ENCODE assay signal across 30 mouse cellular contexts in genomic region chr4:12356992-12357634, GRCm38 (mm10).
A peak's percentile ranks its signal among the peaks of the same experiment; 100 is the strongest.
DNase-seq lines count a peak whose midpoint lies in the region; ATAC-seq and TF ChIP-seq lines count a peak whose summit lies in the region.
"Had no signal": no experiment of that assay in that cellular context is flagged by ENCODE, and none has a peak within 500 bp of the region (broad histone marks: within the 10 kb centered on the region; RNA-seq: fewer than 3 reads in every experiment).

No protein-coding gene starts in this region.

- no peaks in the 10 kb centered on the region for H3K36me3 ChIP-seq in hindbrain, embryonic 12.5 days
- no peaks in the 10 kb centered on the region for H3K36me3 ChIP-seq in hindbrain, embryonic 11.5 days (ENCODE audit: control insufficient read depth, insufficient read depth, low read length)
- H3K36me3 ChIP-seq in neural tube, embryonic 13.5 days = no peaks in the 10 kb centered on the region
- H3K36me3 ChIP-seq in liver, postnatal 0 days (replicated peaks; ENCODE audit: insufficient read depth, low read length) = no peaks in the 10 kb centered on the region
- H3K36me3 ChIP-seq: embryonic facial prominence, embryonic 10.5 days; embryonic facial prominence, embryonic 13.5 days; forebrain, embryonic 12.5 days; forebrain, embryonic 15.5 days; G1E; heart, embryonic 12.5 days; heart, embryonic 15.5 days; hindbrain, embryonic 10.5 days had no signal

- no peak overlapping the region for H3K4me2 ChIP-seq in hindbrain, embryonic 12.5 days (replicated peaks)
- H3K4me2 ChIP-seq in hindbrain, embryonic 11.5 days (replicated peaks; ENCODE audit: low read depth, low read length) = no peak overlapping the region
- H3K4me2 ChIP-seq in neural tube, embryonic 13.5 days = no peak overlapping the region
- no peak overlapping the region for H3K4me2 ChIP-seq in liver, postnatal 0 days (ENCODE audit: low read depth, low read length)
- H3K4me2 ChIP-seq: embryonic facial prominence, embryonic 13.5 days; forebrain, embryonic 12.5 days; forebrain, embryonic 15.5 days; heart, embryonic 12.5 days; heart, embryonic 15.5 days had no signal

- no peak for TF ChIP-seq CTCF in brain, embryonic 14.5 days (IDR thresholded peaks at IDR 0.05; ENCODE audit: borderline replicate concordance, extremely low read depth, insufficient read depth, insufficient read length)
- TF ChIP-seq CTCF in cerebellum, adult 2 months (IDR thresholded peaks at IDR 0.05; ENCODE audit: borderline replicate concordance, insufficient read depth, low read depth, low read length) = no peak
- TF ChIP-seq CTCF in liver, postnatal 0 days (IDR thresholded peaks at IDR 0.05; ENCODE audit: low read depth) = no peak

- no peak for TF ChIP-seq EP300 in liver, postnatal 0 days (IDR thresholded peaks at IDR 0.05; ENCODE audit: low read depth)

- H3K9ac ChIP-seq in hindbrain, embryonic 12.5 days = no peak overlapping the region
- H3K9ac ChIP-seq in hindbrain, embryonic 11.5 days (ENCODE audit: low read depth, low read length) = no peak overlapping the region
- H3K9ac ChIP-seq in neural tube, embryonic 13.5 days = no peak overlapping the region
- no peak overlapping the region for H3K9ac ChIP-seq in liver, postnatal 0 days (replicated peaks)
- H3K9ac ChIP-seq: embryonic facial prominence, embryonic 13.5 days; forebrain, embryonic 12.5 days; forebrain, embryonic 15.5 days; heart, embryonic 12.5 days; heart, embryonic 15.5 days had no signal

- no peak for TF ChIP-seq POLR2A in brain, embryonic 14.5 days (IDR thresholded peaks at IDR 0.05; ENCODE audit: borderline replicate concordance, extremely low read depth, insufficient read depth, insufficient read length, poor library complexity, severe bottlenecking)
- no peak for TF ChIP-seq POLR2A in cerebellum, adult 2 months (IDR thresholded peaks at IDR 0.05; ENCODE audit: borderline replicate concordance, insufficient read depth, low read length)

- no peak overlapping the region for H3K27ac ChIP-seq in hindbrain, embryonic 12.5 days
- no peak overlapping the region for H3K27ac ChIP-seq in hindbrain, embryonic 11.5 days (ENCODE audit: low read depth, low read length)
- H3K27ac ChIP-seq in neural tube, embryonic 13.5 days (replicated peaks) = peak overlapping the region; percentile 52; the same call in 1 of the 2 replicates
- H3K27ac ChIP-seq in cerebellum, adult 2 months (ENCODE audit: insufficient read depth, low read length) = no peak overlapping the region
- H3K27ac ChIP-seq in liver, postnatal 0 days (ENCODE audit: low read depth) = no peak overlapping the region
- H3K27ac ChIP-seq: embryonic facial prominence, embryonic 10.5 days; embryonic facial prominence, embryonic 13.5 days; forebrain, embryonic 12.5 days; forebrain, embryonic 15.5 days; heart, embryonic 15.5 days; hindbrain, embryonic 10.5 days; hindbrain, postnatal 0 days had no signal

- H3K27me3 ChIP-seq in hindbrain, embryonic 12.5 days = no peaks in the 10 kb centered on the region
- H3K27me3 ChIP-seq in hindbrain, embryonic 11.5 days (ENCODE audit: control insufficient read depth, insufficient read depth, low read length) = no peaks in the 10 kb centered on the region
- no peaks in the 10 kb centered on the region for H3K27me3 ChIP-seq in neural tube, embryonic 13.5 days
- H3K27me3 ChIP-seq in cerebellum, adult 2 months (ENCODE audit: control insufficient read depth, insufficient read depth, low read length) = no peaks in the 10 kb centered on the region
- no peaks in the 10 kb centered on the region for H3K27me3 ChIP-seq in liver, postnatal 0 days (ENCODE audit: insufficient read depth, low read length)
- H3K27me3 ChIP-seq: CH12.LX; embryonic facial prominence, embryonic 13.5 days; forebrain, embryonic 12.5 days; forebrain, embryonic 15.5 days; heart, embryonic 12.5 days; heart, embryonic 15.5 days; Patski had no signal

- H3K9me3 ChIP-seq in hindbrain, embryonic 12.5 days (replicated peaks) = no peaks in the 10 kb centered on the region
- no peaks in the 10 kb centered on the region for H3K9me3 ChIP-seq in hindbrain, embryonic 11.5 days (ENCODE audit: control insufficient read depth, low read length)
- no peaks in the 10 kb centered on the region for H3K9me3 ChIP-seq in neural tube, embryonic 13.5 days
- no peaks in the 10 kb centered on the region for H3K9me3 ChIP-seq in liver, postnatal 0 days (ENCODE audit: low read length)
- H3K9me3 ChIP-seq: embryonic facial prominence, embryonic 10.5 days; embryonic facial prominence, embryonic 13.5 days; forebrain, embryonic 12.5 days; forebrain, embryonic 15.5 days; G1E; heart, embryonic 12.5 days; heart, embryonic 15.5 days; hindbrain, embryonic 10.5 days had no signal

- H3K4me1 ChIP-seq in hindbrain, embryonic 12.5 days = no peaks in the 10 kb centered on the region
- no peaks in the 10 kb centered on the region for H3K4me1 ChIP-seq in hindbrain, embryonic 11.5 days (replicated peaks; ENCODE audit: control insufficient read depth, insufficient read depth, low read length)
- no peaks in the 10 kb centered on the region for H3K4me1 ChIP-seq in neural tube, embryonic 13.5 days (replicated peaks)
- no peaks in the 10 kb centered on the region for H3K4me1 ChIP-seq in cerebellum, adult 2 months (ENCODE audit: control insufficient read depth, insufficient read depth, low read length)
- no peaks in the 10 kb centered on the region for H3K4me1 ChIP-seq in liver, postnatal 0 days (ENCODE audit: insufficient read depth)
- H3K4me1 ChIP-seq: embryonic facial prominence, embryonic 10.5 days; embryonic facial prominence, embryonic 13.5 days; forebrain, embryonic 12.5 days; heart, embryonic 12.5 days; heart, embryonic 15.5 days had no signal

- WGBS in hindbrain, embryonic 12.5 days = 38% methylated on average over 2 of the region's 2 CpGs
- WGBS in hindbrain, embryonic 11.5 days = 43% methylated on average over 2 of the region's 2 CpGs
- 15% methylated on average over 2 of the region's 2 CpGs for WGBS in neural tube, embryonic 13.5 days
- 70% methylated on average over 2 of the region's 2 CpGs for WGBS in cerebellum, adult 2 months
- WGBS in liver, postnatal 0 days (ENCODE audit: insufficient replicate concordance) = 69% methylated on average over 2 of the region's 2 CpGs

- ATAC-seq in hindbrain, embryonic 12.5 days (ENCODE audit: low FRiP score) = 0 out of 2 replicates have a peak, but pooled peaks have one; percentile 46
- ATAC-seq in hindbrain, embryonic 11.5 days (ENCODE audit: low FRiP score) = no peak
- ATAC-seq in neural tube, embryonic 13.5 days (ENCODE audit: low read depth) = peak; percentile 82
- ATAC-seq in liver, postnatal 0 days = no peak
- ATAC-seq: forebrain, embryonic 15.5 days; hindbrain, postnatal 0 days; inflammation-experienced regulatory T-cells, adult 6 months; intestine, embryonic 16.5 days; Patski had no signal

- no peak for DNase-seq in hindbrain, embryonic 11.5 days (ENCODE audit: low spot score)
- DNase-seq in brain, embryonic 14.5 days (ENCODE audit: low read depth) = peak; percentile 28
- no peak for DNase-seq in cerebellum, adult 2 months
- no peak for DNase-seq in liver, postnatal 0 days
- DNase-seq: adrenal gland, postnatal 10 days; adrenal gland, postnatal 36 days; B cell, adult 2 months; cerebellum, adult 11 months; cerebellum, adult 9-10 months; cerebellum, postnatal 14 days; gastrocnemius, postnatal 25 days; heart, adult 18-20 months; heart, postnatal 10 days; heart, postnatal 36 days had no signal

- H3K4me3 ChIP-seq in hindbrain, embryonic 12.5 days = no peak overlapping the region
- no peak overlapping the region for H3K4me3 ChIP-seq in hindbrain, embryonic 11.5 days (ENCODE audit: low read depth, low read length)
- H3K4me3 ChIP-seq in neural tube, embryonic 13.5 days = no peak overlapping the region
- no peak overlapping the region for H3K4me3 ChIP-seq in cerebellum, adult 2 months (replicated peaks; ENCODE audit: insufficient read depth, low read depth, low read length)
- no peak overlapping the region for H3K4me3 ChIP-seq in liver, postnatal 0 days (ENCODE audit: low read depth, low read length)
- H3K4me3 ChIP-seq: embryonic facial prominence, embryonic 10.5 days; embryonic facial prominence, embryonic 13.5 days; erythroblast, embryonic 14.5 days; forebrain, embryonic 12.5 days; forebrain, embryonic 15.5 days; heart, embryonic 12.5 days; heart, embryonic 15.5 days; hindbrain, embryonic 10.5 days had no signal

Comparison
In these comparisons a context has a peak if more than half of its experiments do, and no peak if none do; other contexts are left out.
1. ATAC-seq: peak in hindbrain, embryonic 12.5 days (single experiment) and neural tube, embryonic 13.5 days (single experiment); none in hindbrain, embryonic 11.5 days (single experiment) and liver, postnatal 0 days (single experiment).